Comparison of ENCODE assay signal across 9 mouse cellular contexts in the genomic region with DNA sequence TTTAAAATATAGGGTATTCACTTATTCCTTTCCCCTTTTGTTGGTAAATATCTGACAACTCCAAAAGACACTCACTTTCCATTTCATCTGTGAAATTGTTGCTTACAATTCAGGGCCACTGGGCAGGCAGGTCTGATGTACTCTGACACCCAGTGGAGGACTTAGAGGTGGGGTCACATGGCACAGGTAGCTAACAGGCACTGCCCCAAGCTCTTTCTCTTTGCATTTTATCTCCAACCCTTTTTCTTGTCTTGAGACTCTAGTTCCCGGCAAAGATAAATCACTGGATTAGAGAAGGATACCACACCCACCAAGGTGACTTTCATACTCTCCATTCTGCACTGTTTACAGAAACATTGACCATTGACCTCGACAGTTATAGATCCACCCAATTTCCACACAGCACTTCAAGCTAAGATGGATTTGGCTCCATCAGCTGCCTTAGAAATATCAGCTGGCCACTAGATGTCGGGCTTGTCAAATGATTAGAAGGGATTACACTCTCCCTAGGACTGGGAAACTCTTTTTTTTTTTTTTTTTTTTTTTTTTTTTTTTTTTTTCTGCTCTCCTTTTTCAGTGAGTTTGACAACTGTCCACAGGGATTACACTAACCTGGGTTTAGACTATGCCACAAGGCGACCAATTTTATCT.
DNase-seq lines count a peak whose midpoint lies in the region; ATAC-seq lines count a peak whose summit lies in the region.
"Had no signal": no experiment of that assay in that cellular context is flagged by ENCODE, and none has a peak within 500 bp of the region (broad histone marks: within the 10 kb centered on the region; RNA-seq: fewer than 3 reads in every experiment).

No protein-coding gene starts in this region.

- no peak overlapping the region for H3K4me3 ChIP-seq in forebrain, embryonic 16.5 days (replicated peaks; ENCODE audit: low read length)
- no peak overlapping the region for H3K4me3 ChIP-seq in liver, embryonic 11.5 days (ENCODE audit: low read depth, low read length)
- H3K4me3 ChIP-seq: limb, embryonic 15.5 days had no signal

- H3K9me3 ChIP-seq in forebrain, embryonic 16.5 days (ENCODE audit: control insufficient read depth, low read length), result no peaks in the 10 kb centered on the region
- H3K9me3 ChIP-seq in liver, embryonic 11.5 days (ENCODE audit: control insufficient read depth, low read length), result no peaks in the 10 kb centered on the region
- H3K9me3 ChIP-seq: limb, embryonic 15.5 days had no signal

- H3K27ac ChIP-seq in forebrain, embryonic 16.5 days (ENCODE audit: low read length), result no peak overlapping the region
- H3K27ac ChIP-seq in liver, embryonic 11.5 days (ENCODE audit: low read depth, low read length), result no peak overlapping the region
- H3K27ac ChIP-seq: limb, embryonic 15.5 days had no signal

- ATAC-seq in forebrain, embryonic 16.5 days, result peak; percentile 89
- peak; percentile 81 for ATAC-seq in liver, embryonic 11.5 days (replicated peaks; ENCODE audit: low FRiP score)
- no peak for ATAC-seq in activated CD4-positive, CD25-positive, alpha-beta regulatory T cell, adult 4 months

- no peak overlapping the region for H3K4me2 ChIP-seq in forebrain, embryonic 16.5 days (ENCODE audit: low read length)
- no peak overlapping the region for H3K4me2 ChIP-seq in liver, embryonic 11.5 days
- H3K4me2 ChIP-seq: limb, embryonic 15.5 days had no signal

- peak; percentile 18 for DNase-seq in thymus, postnatal 4 days
- no peak for DNase-seq in thymus, postnatal 0 days (ENCODE audit: low spot score)
- peak; percentile 11 for DNase-seq in c-Kit-positive CD71-positive TER-119-negative erythroid progenitor cells, embryonic 14.5 days (ENCODE audit: low read depth)
- DNase-seq in kidney, adult 9 months, result peak; percentile 69
- DNase-seq in liver, embryonic 11.5 days (ENCODE audit: low spot score), result no peak
- peak; percentile 38 for DNase-seq in retina, adult 2 months (ENCODE audit: low read depth, low spot score)

- no peak overlapping the region for H3K9ac ChIP-seq in forebrain, embryonic 16.5 days (replicated peaks; ENCODE audit: low read depth, low read length)
- H3K9ac ChIP-seq in liver, embryonic 11.5 days (ENCODE audit: low read depth, low read length), result no peak overlapping the region
- H3K9ac ChIP-seq: limb, embryonic 15.5 days had no signal

- H3K4me1 ChIP-seq in forebrain, embryonic 16.5 days (replicated peaks; ENCODE audit: control insufficient read depth, insufficient read depth, low read length), result no peaks in the 10 kb centered on the region
- no peaks in the 10 kb centered on the region for H3K4me1 ChIP-seq in liver, embryonic 11.5 days (replicated peaks; ENCODE audit: control insufficient read depth, insufficient read depth, low read length)
- H3K4me1 ChIP-seq: limb, embryonic 15.5 days had no signal

- no peaks in the 10 kb centered on the region for H3K36me3 ChIP-seq in forebrain, embryonic 16.5 days (ENCODE audit: control insufficient read depth, insufficient read depth)
- no peaks in the 10 kb centered on the region for H3K36me3 ChIP-seq in liver, embryonic 11.5 days (ENCODE audit: control insufficient read depth, insufficient read depth, low read length)
- H3K36me3 ChIP-seq: limb, embryonic 15.5 days had no signal

- 69% methylated on average over 4 of the region's 4 CpGs for WGBS in forebrain, embryonic 16.5 days
- WGBS in liver, embryonic 11.5 days, result 51% methylated on average over 4 of the region's 4 CpGs

- no peaks in the 10 kb centered on the region for H3K27me3 ChIP-seq in forebrain, embryonic 16.5 days (replicated peaks; ENCODE audit: control insufficient read depth, insufficient read depth, low read length)
- no peaks in the 10 kb centered on the region for H3K27me3 ChIP-seq in liver, embryonic 11.5 days (replicated peaks; ENCODE audit: control insufficient read depth, insufficient read depth, low read length)
- H3K27me3 ChIP-seq: limb, embryonic 15.5 days had no signal

Comparison
In these comparisons a context has a peak if more than half of its experiments do, and no peak if none do; other contexts are left out.
1. DNase-seq: peak in thymus, postnatal 4 days (single experiment), c-Kit-positive CD71-positive TER-119-negative erythroid progenitor cells, embryonic 14.5 days (single experiment), kidney, adult 9 months (single experiment) and retina, adult 2 months (single experiment); none in thymus, postnatal 0 days (single experiment) and liver, embryonic 11.5 days (single experiment).